25 mouse cellular contexts compared by ENCODE assay signal in the genomic region with DNA sequence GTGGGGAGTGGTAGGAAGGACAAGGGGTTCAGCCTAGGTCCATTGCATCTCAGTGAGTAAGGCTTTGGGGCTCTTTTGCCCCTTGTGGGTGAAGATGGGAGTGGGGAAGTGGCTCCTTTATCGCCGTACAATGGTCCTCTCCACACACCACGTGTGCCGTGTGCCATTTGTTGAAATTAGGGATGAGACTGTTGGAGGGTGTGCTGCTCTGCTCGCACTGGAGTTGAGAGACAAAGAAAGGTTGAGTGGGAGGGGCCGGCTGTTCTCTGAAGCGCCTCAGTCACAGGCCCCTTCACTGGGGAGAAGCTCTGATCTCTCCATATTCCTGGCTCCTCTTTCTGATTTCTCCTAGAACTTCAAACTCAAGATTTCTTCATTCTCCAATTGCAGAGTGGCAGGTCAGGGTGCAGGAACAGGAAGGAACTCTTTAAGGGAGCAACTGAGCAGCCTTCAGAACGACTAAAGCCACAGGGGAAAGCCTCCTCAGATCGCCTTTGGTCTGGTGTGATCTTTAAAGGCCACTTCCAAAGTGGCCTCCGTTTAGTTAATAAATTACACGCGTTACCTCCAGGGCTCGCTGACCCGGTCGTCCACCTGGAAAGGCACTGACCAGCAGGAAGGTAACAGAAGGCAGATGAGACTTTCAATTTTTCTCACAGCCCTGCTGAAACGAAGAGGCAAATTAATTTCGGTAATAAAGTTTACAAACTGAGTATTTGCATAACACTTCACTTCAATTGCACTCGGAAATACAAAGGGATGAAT.
A peak's percentile ranks its signal among the peaks of the same experiment; 100 is the strongest.
DNase-seq lines count a peak whose midpoint lies in the region; ATAC-seq and TF ChIP-seq lines count a peak whose summit lies in the region.
"Had no signal": no experiment of that assay in that cellular context is flagged by ENCODE, and none has a peak within 500 bp of the region (broad histone marks: within the 10 kb centered on the region; RNA-seq: fewer than 3 reads in every experiment).

No protein-coding gene starts in this region.

- H3K9ac ChIP-seq in liver, adult 2 months (ENCODE audit: low read depth, low read length), result no peak overlapping the region
- no peak overlapping the region for H3K9ac ChIP-seq in liver, embryonic 12.5 days
- no peak overlapping the region for H3K9ac ChIP-seq in liver, postnatal 0 days (replicated peaks)
- H3K9ac ChIP-seq: embryonic facial prominence, embryonic 12.5 days; forebrain, embryonic 15.5 days; heart, embryonic 15.5 days; lung, embryonic 15.5 days; midbrain, embryonic 12.5 days; neural tube, embryonic 15.5 days had no signal

- no peak for TF ChIP-seq CTCF in liver, adult 2 months (IDR thresholded peaks at IDR 0.05; ENCODE audit: low read depth, low read length)
- TF ChIP-seq CTCF in liver, postnatal 0 days (IDR thresholded peaks at IDR 0.05; ENCODE audit: low read depth), result no peak

- no peak for TF ChIP-seq EP300 in liver, postnatal 0 days (IDR thresholded peaks at IDR 0.05; ENCODE audit: low read depth)

- peak overlapping the region; percentile 40 for H3K27ac ChIP-seq in liver, adult 2 months (replicated peaks; ENCODE audit: insufficient read depth, low read depth, low read length)
- no peak overlapping the region for H3K27ac ChIP-seq in liver, embryonic 12.5 days
- peak overlapping the region; percentile 53 for H3K27ac ChIP-seq in liver, postnatal 0 days (ENCODE audit: low read depth)
- H3K27ac ChIP-seq: embryonic facial prominence, embryonic 12.5 days; forebrain, embryonic 15.5 days; heart, adult 2 months; heart, embryonic 15.5 days; lung, embryonic 15.5 days; midbrain, embryonic 12.5 days; neural tube, embryonic 15.5 days had no signal

- peak; percentile 87 for DNase-seq in liver, adult 2 months (ENCODE audit: extremely low read depth, low read depth, low spot score)
- DNase-seq in kidney, adult 8-10 months, result peak; percentile 67 to 81
- peak; percentile 66 for DNase-seq in kidney, postnatal 14 days
- peak; percentile 31 for DNase-seq in liver, postnatal 0 days
- no peak for DNase-seq in embryo, embryonic 9.5 days (ENCODE audit: extremely low spot score)
- no peak for DNase-seq in thymus, postnatal 36 days
- DNase-seq in heart, adult 8-10 months (ENCODE audit: low spot score), result no peak
- DNase-seq: adrenal gland, postnatal 36 days; B cell, adult 2 months; cerebellum, adult 2 months; gastrocnemius, postnatal 14 days; heart, adult 2 months; heart, postnatal 4 days; lung, postnatal 4 days; right cerebral cortex, postnatal 25 days; thymus, adult 2 months had no signal

- H3K9me3 ChIP-seq in liver, embryonic 12.5 days (replicated peaks), result no peaks in the 10 kb centered on the region
- H3K9me3 ChIP-seq in liver, postnatal 0 days (ENCODE audit: low read length), result no peaks in the 10 kb centered on the region
- H3K9me3 ChIP-seq: embryonic facial prominence, embryonic 12.5 days; forebrain, embryonic 15.5 days; heart, embryonic 15.5 days; lung, embryonic 15.5 days; midbrain, embryonic 12.5 days; neural tube, embryonic 15.5 days had no signal

- no peak overlapping the region for H3K4me2 ChIP-seq in liver, embryonic 12.5 days
- H3K4me2 ChIP-seq in liver, postnatal 0 days (ENCODE audit: low read depth, low read length), result peak overlapping the region; percentile 34
- H3K4me2 ChIP-seq: embryonic facial prominence, embryonic 12.5 days; forebrain, embryonic 15.5 days; heart, embryonic 15.5 days; lung, embryonic 15.5 days; midbrain, embryonic 12.5 days; neural tube, embryonic 15.5 days had no signal

- H3K27me3 ChIP-seq in liver, adult 2 months (ENCODE audit: control insufficient read depth, insufficient read depth, low read length), result no peaks in the 10 kb centered on the region
- no peaks in the 10 kb centered on the region for H3K27me3 ChIP-seq in liver, embryonic 12.5 days (replicated peaks)
- no peaks in the 10 kb centered on the region for H3K27me3 ChIP-seq in liver, postnatal 0 days (ENCODE audit: insufficient read depth, low read length)
- H3K27me3 ChIP-seq: embryonic facial prominence, embryonic 12.5 days; forebrain, embryonic 15.5 days; midbrain, embryonic 12.5 days had no signal

- WGBS in liver, adult 2 months, result 24% methylated on average over 18 of the region's 18 CpGs
- WGBS in liver, embryonic 12.5 days (ENCODE audit: insufficient replicate concordance), result 55% methylated on average over 18 of the region's 18 CpGs
- 50% methylated on average over 18 of the region's 18 CpGs for WGBS in liver, postnatal 0 days (ENCODE audit: insufficient replicate concordance)

- H3K36me3 ChIP-seq in liver, adult 2 months (ENCODE audit: control insufficient read depth, insufficient read depth, low read length), result no peaks in the 10 kb centered on the region
- no peaks in the 10 kb centered on the region for H3K36me3 ChIP-seq in liver, embryonic 12.5 days
- no peaks in the 10 kb centered on the region for H3K36me3 ChIP-seq in liver, postnatal 0 days (replicated peaks; ENCODE audit: insufficient read depth, low read length)
- H3K36me3 ChIP-seq: embryonic facial prominence, embryonic 12.5 days; forebrain, embryonic 15.5 days; heart, embryonic 15.5 days; lung, embryonic 15.5 days; midbrain, embryonic 12.5 days; neural tube, embryonic 15.5 days had no signal

- peaks cover 22% of the 10 kb centered on the region for H3K4me1 ChIP-seq in liver, adult 2 months (ENCODE audit: control insufficient read depth, insufficient read depth, low read length)
- peaks cover 21% of the 10 kb centered on the region for H3K4me1 ChIP-seq in liver, embryonic 12.5 days
- H3K4me1 ChIP-seq in liver, postnatal 0 days (ENCODE audit: insufficient read depth), result peaks cover 18% of the 10 kb centered on the region
- H3K4me1 ChIP-seq: forebrain, embryonic 15.5 days; neural tube, embryonic 15.5 days had no signal

- no peak for TF ChIP-seq POLR2A in liver, adult 2 months (IDR thresholded peaks at IDR 0.05; ENCODE audit: extremely low read depth, insufficient read depth, low read length)

- peak overlapping the region; percentile 19; the same call in 1 of the 2 replicates for H3K4me3 ChIP-seq in liver, adult 2 months (ENCODE audit: insufficient read depth, low read depth, low read length)
- no peak overlapping the region for H3K4me3 ChIP-seq in liver, embryonic 12.5 days
- no peak overlapping the region for H3K4me3 ChIP-seq in liver, postnatal 0 days (ENCODE audit: low read depth, low read length)
- H3K4me3 ChIP-seq: embryonic facial prominence, embryonic 12.5 days; erythroblast, embryonic 14.5 days; forebrain, embryonic 15.5 days; heart, adult 2 months; heart, embryonic 15.5 days; lung, embryonic 15.5 days; midbrain, embryonic 12.5 days; myocyte; neural tube, embryonic 15.5 days had no signal

- no peaks in the 10 kb centered on the region for H3K79me2 ChIP-seq in liver, adult 2 months (ENCODE audit: control insufficient read depth, insufficient read depth, low read length)

- no peak for ATAC-seq in liver, embryonic 12.5 days
- peak; percentile 69; the same call in 1 of the 2 replicates for ATAC-seq in liver, postnatal 0 days
- ATAC-seq: forebrain, embryonic 15.5 days had no signal

Comparison
In these comparisons a context has a peak if more than half of its experiments do, and no peak if none do; other contexts are left out.
1. DNase-seq: peak in liver, adult 2 months (single experiment), kidney, adult 8-10 months (2 of 2), kidney, postnatal 14 days (single experiment) and liver, postnatal 0 days (single experiment); none in embryo, embryonic 9.5 days (single experiment), thymus, postnatal 36 days (0 of 2) and heart, adult 8-10 months (single experiment).